Mouse (Mus musculus) megakaryocyte, embryonic 14.5 days (primary cell): ENCODE results near the gene Lmod1.

ENCODE experiments used
- FLI1 ChIP-seq: IDR thresholded peaks from 2 replicates; pipeline ENCODE4 v1.6.1; 2012; ENCODE audit warnings: low read length, inconsistent platforms, mixed read lengths
- GATA1 ChIP-seq: IDR thresholded peaks from 3 replicates; pipeline ENCODE4 v1.6.1; 2012; ENCODE audit warnings: mixed read lengths, low read length, inconsistent platforms, borderline replicate concordance

DNA sequence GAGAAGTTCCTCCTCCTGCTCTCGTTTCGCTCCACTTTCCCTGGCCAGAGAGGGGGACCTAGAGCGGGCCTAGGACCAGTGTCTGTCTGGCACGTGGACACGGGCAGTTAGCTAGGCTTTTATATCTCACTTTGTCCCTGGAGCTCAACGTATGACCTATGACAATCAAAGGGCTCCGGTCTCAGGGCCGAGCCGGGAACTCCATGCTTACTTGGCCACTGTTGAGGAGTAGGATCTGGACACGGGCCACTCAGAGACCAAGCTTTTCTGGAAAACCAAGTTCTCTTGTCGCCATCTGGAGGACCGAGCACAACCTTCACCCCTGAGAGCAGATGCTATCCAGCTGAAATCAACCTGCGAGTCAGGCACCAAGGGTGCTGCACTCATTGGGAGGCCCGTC lies 44.4 kb downstream of the Lmod1 start:
- TF ChIP-seq GATA1 = no peak
- TF ChIP-seq FLI1 = no peak
